Mouse (Mus musculus): ENCODE measurements around the gene Ap2m1.
"Not testable (repeated sequence)": the region's sequence is repeated elsewhere in the genome, so short reads cannot be mapped to it uniquely, and the experiment has no call there.

Ap2m1 gene

GRCm38 (mm10) chr16:20535296-20536080 is at the start of gene Ap2m1:
Ap2m1 (plus strand) TSS chr16:20535478.
- ChIA-PET CTCF (interaction anchor here (0.6 to 1.3 kb wide), 11 partner anchors 11 to 1724 kb away, joined by 3 to 7 read pairs (median 3); partner anchors contain the start of genes Abcf3 (in 1 of the 4) and Dvl3 (in 1 of the 4)), POLR2A (interaction anchor here (0.5 to 20.5 kb wide), 54 partner anchors 9 to 669 kb away, joined by 3 to 231 read pairs (median 5); partner anchors contain the start of genes Abcf3 (in 4 of the 4), Dvl3 (in 4 of the 4), Alg3 (in 3 of the 4) and Eef1akmt4 (in 3 of the 4))

- ChIA-PET CTCF (no interaction called here), POLR2A (interaction anchor here in 2 of 4 experiments (1.0 to 6.2 kb wide), 2 partner anchors 12 kb away, joined by 4 to 55 read pairs; partner anchors contain the start of gene Eif2b5 (in 2 of the 2))
Measured at GRCm38 (mm10) chr16:20486048-20486447, 49.2 kb upstream of the Ap2m1 start.

- CTCF ChIA-PET = interaction anchor here in 1 of 4 experiments (0.6 kb wide), 1 partner anchor 205 kb away, joined by 6 read pairs; the partner anchor contains the start of gene Fam131a
- POLR2A ChIA-PET = interaction anchor here in 2 of 4 experiments (0.7 to 6.2 kb wide), 8 partner anchors 9 to 113 kb away, joined by 3 to 55 read pairs (median 6); partner anchors contain the start of gene Eif2b5 (in 2 of the 2)
Measured at GRCm38 (mm10) chr16:20488151-20488550, 47.1 kb upstream of the Ap2m1 start.

DNA sequence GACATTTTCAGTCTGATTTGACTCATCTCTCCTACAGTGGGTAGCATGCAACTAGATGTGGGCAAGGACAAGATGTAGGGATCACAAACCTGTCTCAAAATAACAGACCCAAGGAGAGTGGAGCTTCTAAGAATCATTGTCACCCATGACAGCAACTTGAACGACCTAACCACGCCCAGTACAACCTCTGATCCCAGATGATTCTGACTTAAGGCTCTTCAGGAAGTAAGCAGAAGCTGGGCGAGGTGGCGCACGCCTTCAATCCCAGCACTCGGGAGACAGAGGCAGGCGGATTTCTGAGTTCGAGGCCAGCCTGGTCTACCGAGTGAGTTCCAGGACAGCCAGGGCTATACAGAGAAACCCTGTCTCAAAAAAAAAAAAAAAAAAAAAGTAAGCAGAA is 46.5 kb upstream of the Ap2m1 start:
- CTCF ChIA-PET = not testable (repeated sequence)
- POLR2A ChIA-PET = interaction anchor here in 3 of 4 experiments (0.6 to 6.2 kb wide), 11 partner anchors 9 to 374 kb away, joined by 3 to 55 read pairs (median 4); partner anchors contain the start of gene Eif2b5 (in 2 of the 3)

DNA sequence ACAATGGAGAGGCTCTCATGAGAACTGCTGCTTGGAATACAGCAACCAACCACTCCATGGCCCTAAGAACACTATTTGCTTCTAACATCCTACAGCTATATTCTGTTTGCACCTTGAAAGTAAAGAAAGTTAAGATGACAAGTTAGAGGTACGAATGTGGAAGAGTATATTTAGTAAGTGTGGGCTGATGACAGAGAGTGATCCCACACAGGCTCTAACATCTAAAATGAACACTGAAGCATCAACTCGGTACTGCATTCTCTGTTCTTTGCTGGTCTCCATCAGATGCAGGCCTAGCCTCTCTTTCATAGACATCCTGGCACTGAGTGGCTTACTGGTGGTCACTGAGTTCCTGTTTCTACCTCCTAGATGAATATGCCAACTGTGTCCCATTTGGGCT is 46.0 kb upstream of the Ap2m1 start:
- ChIA-PET POLR2A (interaction anchor here in 3 of 4 experiments (0.6 to 6.2 kb wide), 6 partner anchors 8 to 375 kb away, joined by 4 to 55 read pairs (median 7); partner anchors contain the start of gene Eif2b5 (in 2 of the 3)), CTCF (interaction anchor here in 1 of 4 experiments (0.5 kb wide), 1 partner anchor 213 kb away, joined by 3 read pairs; no protein-coding TSS in a partner anchor)

GRCm38 (mm10) chr16:20490581-20490980 is 44.7 kb upstream of the Ap2m1 start:
- POLR2A ChIA-PET = interaction anchor here in 2 of 4 experiments (1.0 to 4.1 kb wide), 5 partner anchors 8 to 24 kb away, joined by 3 to 21 read pairs (median 3); partner anchors contain the start of gene Eif2b5 (in 1 of the 2)
- CTCF ChIA-PET = interaction anchor here in 1 of 4 experiments (0.5 kb wide), 1 partner anchor 23 kb away, joined by 3 read pairs; no protein-coding TSS in a partner anchor

DNA sequence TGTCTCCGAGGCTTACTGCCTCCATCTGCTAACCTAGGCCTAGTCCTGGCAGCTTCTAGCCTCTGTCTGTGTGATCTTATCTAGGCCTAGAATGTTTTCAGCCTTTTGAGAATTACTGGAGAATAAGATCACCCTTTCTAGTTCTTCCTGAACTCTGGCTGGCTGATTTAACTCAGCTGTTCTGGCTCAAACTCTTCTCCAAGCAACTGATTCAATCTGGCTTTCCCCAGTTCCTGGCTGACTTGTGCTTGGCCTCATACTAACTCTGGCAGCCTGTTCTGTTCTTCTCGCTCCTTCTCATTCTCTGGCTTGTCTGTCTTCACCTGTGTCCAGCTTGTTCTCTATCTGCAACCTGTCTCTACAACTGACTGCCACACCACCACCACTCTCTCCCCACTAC is 44.0 kb upstream of the Ap2m1 start:
- ChIA-PET CTCF (no interaction called here), POLR2A (interaction anchor here in 2 of 4 experiments (1.0 to 4.1 kb wide), 6 partner anchors 12 to 44 kb away, joined by 3 to 21 read pairs (median 3); no protein-coding TSS in a partner anchor)

DNA sequence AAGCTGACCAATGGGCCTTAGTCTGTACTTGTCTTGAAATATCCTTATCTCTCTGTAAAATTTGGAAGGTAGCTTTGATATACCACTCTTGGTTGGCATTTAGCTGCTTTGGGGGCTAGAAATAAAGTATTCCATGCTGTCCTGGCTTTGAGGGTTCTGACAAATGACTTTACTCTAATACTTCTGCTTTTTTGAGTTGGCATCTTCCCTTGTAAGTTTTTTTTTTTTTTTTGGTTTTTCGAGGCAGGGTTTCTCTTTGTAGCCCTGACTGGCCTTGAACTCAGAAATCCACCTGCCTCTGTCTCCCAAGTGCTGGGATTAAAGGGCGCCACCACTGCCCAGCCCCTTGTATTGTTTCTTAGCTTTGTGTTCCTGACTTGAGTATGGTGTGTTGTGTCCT is 41.8 kb upstream of the Ap2m1 start:
- ChIA-PET POLR2A (interaction anchor here in 2 of 4 experiments (0.7 to 10.1 kb wide), 27 partner anchors 9 to 485 kb away, joined by 3 to 148 read pairs (median 4); partner anchors contain the start of genes Dvl3 (in 2 of the 2), Alg3 (in 1 of the 2), Eef1akmt4 (in 1 of the 2) and Gm49333 (in 1 of the 2)), CTCF (interaction anchor here in 1 of 4 experiments (0.7 to 1.0 kb wide), 2 partner anchors 266 to 298 kb away, joined by 3 read pairs; no protein-coding TSS in a partner anchor)

DNA sequence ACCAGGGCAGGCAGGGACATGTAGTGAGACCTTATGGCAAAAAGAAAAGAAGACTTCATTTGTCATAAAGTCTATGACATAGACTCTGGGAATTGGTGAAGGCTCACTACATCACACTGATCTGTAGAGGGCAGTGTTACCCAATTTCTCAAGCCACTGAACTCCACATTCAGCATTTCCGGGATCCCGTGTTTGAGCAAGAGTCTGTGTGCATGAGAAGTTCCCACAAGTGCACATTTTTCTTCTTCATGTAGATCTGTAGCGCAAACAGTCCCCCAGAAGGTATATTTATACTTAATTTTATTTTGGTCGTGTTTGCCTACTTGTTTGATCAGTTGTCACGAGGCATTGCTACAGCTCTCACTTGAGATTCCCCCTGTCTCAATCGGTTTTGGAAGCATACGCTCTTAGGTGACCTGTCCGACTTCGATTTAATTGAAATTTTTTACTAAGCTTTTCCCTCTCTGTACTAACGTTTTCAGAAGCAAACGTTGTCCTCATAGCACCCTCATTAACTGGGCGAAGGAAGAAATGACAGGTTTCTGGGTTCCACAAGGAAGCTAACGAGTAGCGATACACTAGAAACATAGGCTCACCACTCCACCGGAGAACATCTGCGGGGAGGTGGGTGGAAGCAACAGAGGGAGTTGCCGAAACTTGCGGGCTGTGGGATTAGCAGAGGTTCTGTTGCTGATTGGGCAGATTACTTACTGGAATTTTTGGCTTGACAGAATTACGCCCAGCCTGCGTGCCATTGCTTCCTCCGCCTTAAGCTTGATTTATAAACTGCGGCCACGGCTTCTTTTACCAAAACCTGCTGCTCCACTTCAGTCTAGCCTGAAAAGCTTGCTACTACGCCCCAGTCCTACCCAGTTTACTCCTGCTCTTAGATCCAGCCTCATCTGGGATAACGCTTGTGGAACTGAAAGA is 38.3 kb upstream of the Ap2m1 start:
- POLR2A ChIA-PET = interaction anchor here (0.6 to 10.6 kb wide), 88 partner anchors 9 to 708 kb away, joined by 3 to 231 read pairs (median 6); partner anchors contain the start of genes Ap2m1 (in 3 of the 4), Dvl3 (in 3 of the 4), Abcc5 (in 2 of the 4) and Abcf3 (in 2 of the 4)

GRCm38 (mm10) chr16:20497980-20498676 is 37.1 kb upstream of the Ap2m1 start:
- ChIA-PET POLR2A (interaction anchor here (0.5 to 10.6 kb wide), 164 partner anchors 8 to 1940 kb away, joined by 3 to 231 read pairs (median 4); partner anchors contain the start of genes Dvl3 (in 3 of the 4), Eef1akmt4 (in 3 of the 4), Gm49333 (in 3 of the 4) and Abcc5 (in 2 of the 4)), CTCF (interaction anchor here in 1 of 4 experiments (0.6 to 1.5 kb wide), 4 partner anchors 11 to 156 kb away, joined by 3 to 9 read pairs (median 3); no protein-coding TSS in a partner anchor)

More for the DNA sequence above, 38.3 kb upstream of the Ap2m1 start:
- CTCF ChIA-PET = interaction anchor here in 1 of 4 experiments (0.7 to 1.2 kb wide), 3 partner anchors 88 to 133 kb away, joined by 3 read pairs; partner anchors contain the start of gene Ece2

GRCm38 (mm10) chr16:20498677-20499475 is 36.4 kb upstream of the Ap2m1 start, which contains the start of gene Eif2b5:
Eif2b5 (plus strand) TSS chr16:20498817.
- CTCF ChIA-PET = interaction anchor here in 1 of 4 experiments (0.6 to 1.5 kb wide), 4 partner anchors 11 to 170 kb away, joined by 3 to 9 read pairs (median 4); no protein-coding TSS in a partner anchor
- POLR2A ChIA-PET = interaction anchor here (0.6 to 10.6 kb wide), 146 partner anchors 7 to 1910 kb away, joined by 3 to 231 read pairs (median 5); partner anchors contain the start of genes Dvl3 (in 3 of the 4), Eef1akmt4 (in 3 of the 4), Gm49333 (in 3 of the 4) and Abcc5 (in 2 of the 4)

- POLR2A ChIA-PET = interaction anchor here (0.7 to 10.6 kb wide), 24 partner anchors 8 to 195 kb away, joined by 3 to 231 read pairs (median 4); partner anchors contain the start of genes Dvl3 (in 3 of the 4), Abcf3 (in 2 of the 4), Alg3 (in 1 of the 4) and Ap2m1 (in 1 of the 4)
- CTCF ChIA-PET = no interaction called here
Measured at GRCm38 (mm10) chr16:20506000-20506399, 29.3 kb upstream of the Ap2m1 start.

DNA sequence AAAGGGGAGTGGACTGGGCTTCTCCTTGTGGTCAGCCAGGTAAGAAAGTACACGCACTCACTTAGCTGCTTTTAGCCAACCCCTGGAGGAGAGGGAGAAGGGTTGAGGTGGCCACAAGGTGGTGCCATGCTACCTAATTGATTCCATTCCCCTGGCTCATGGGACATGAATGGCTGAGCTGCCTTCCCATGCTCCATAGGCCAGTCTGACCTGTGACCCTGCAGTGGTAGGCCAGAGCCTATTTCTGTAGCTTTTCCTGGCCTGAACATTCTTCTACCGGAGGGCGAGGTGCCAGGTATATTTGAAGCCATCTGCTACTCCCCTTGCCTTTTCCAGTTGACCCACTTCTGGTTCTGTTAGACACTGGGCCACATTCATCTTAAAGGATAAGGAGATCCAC is 25.9 kb upstream of the Ap2m1 start:
- ChIA-PET CTCF (interaction anchor here (0.5 to 1.6 kb wide), 24 partner anchors 9 to 685 kb away, joined by 3 to 9 read pairs (median 4); partner anchors contain the start of genes Abcf3 (in 2 of the 4), Ap2m1 (in 2 of the 4), Abcc5 (in 1 of the 4) and Clcn2 (in 1 of the 4)), POLR2A (interaction anchor here in 3 of 4 experiments (0.6 to 11.1 kb wide), 36 partner anchors 8 to 252 kb away, joined by 3 to 148 read pairs (median 4); partner anchors contain the start of genes Abcf3 (in 2 of the 3), Ap2m1 (in 2 of the 3), Eif2b5 (in 2 of the 3) and Camk2n2 (in 1 of the 3))

GRCm38 (mm10) chr16:20511277-20511847 is 23.9 kb upstream of the Ap2m1 start:
- ChIA-PET POLR2A (interaction anchor here in 2 of 4 experiments (0.6 to 11.1 kb wide), 25 partner anchors 10 to 252 kb away, joined by 3 to 148 read pairs (median 4); partner anchors contain the start of genes Eif2b5 (in 2 of the 2), Abcf3 (in 1 of the 2), Ap2m1 (in 1 of the 2) and Camk2n2 (in 1 of the 2)), CTCF (no interaction called here)
